Mouse (Mus musculus): ENCODE measurements around the gene Gys1. TPM values are rescaled to one million over a fixed set of nuclear protein-coding genes. Genes with fewer than 3 reads are reported as not detected.

Gene Gys1
- total RNA-seq, 2 experiments from 2014 or later, result 40.4 to 61.6 TPM

DNA sequence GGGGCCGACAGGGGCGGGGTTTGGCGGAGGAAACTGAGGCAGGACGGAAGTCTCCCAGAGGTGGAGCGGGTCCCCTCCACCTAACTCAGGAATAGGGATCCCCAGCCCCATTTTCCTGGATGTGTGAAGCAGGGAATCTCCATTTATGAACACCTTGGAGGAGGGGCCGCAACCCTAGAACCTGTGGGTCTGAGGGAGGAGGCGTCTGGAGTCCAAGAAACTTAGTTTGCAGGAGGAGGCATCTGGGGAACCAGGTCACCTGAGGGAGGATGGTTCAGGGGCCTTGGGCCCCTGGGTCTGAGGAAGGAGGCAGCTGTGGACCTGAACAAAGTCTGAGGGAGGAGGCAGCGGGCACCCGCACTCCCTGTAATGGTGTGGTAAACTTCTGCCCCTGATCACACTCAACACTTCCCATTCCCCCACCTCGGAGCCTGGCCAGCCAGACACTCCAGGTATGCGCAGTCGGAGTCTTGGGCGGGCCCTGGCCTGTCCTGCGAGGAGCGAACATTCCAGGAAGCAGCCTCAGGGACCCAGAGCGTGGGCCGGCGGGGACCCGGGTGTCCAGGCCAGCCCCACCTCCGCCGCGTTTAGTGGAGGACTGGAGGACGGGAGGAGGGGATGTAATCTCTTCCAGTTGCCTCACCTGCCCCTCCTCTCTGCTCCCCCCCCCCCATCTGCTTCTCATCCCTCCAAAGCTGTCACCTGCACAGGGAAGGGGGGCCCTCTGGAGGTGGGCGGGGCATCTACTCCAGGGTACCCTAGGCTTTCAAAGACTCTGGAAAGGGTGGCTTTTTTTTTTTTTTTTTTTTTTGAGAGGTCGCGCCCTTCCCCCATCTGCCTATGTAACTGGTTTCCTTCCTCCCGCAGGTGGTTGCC is 20.5 kb upstream of the Gys1 start:
- no peak for DNase-seq (ENCODE audit: low spot score in 2 of 2)

DNA sequence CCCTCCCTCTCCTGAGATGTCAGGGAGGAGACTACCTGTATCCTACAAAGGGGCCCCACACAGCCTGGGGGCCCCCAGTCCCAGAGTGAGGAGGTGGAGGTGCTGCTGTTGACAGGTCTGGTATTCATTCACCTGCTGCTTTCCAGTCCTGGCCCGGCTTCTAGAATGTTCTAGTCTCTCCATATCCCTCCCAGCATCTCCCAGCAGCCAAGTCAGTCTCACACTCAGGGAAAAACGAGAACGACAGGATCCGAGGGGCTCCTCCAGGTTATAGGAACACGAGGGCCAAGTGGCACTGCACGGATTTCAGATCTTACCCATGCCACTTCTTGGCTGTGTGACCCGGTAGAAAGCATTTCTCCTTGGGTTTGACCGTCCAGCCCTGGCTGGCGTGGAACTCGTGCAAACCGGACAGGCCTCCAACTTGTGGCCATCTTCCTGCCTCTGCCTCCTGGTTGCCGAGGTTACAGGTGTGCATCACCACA is 19.9 kb upstream of the Gys1 start:
- DNase-seq (ENCODE audit: low spot score in 2 of 2), result no peak

GRCm38 (mm10) chr7:45415636-45416035 is 19.0 kb upstream of the Gys1 start:
- DNase-seq (ENCODE audit: low spot score in 2 of 2), result no peak

DNA sequence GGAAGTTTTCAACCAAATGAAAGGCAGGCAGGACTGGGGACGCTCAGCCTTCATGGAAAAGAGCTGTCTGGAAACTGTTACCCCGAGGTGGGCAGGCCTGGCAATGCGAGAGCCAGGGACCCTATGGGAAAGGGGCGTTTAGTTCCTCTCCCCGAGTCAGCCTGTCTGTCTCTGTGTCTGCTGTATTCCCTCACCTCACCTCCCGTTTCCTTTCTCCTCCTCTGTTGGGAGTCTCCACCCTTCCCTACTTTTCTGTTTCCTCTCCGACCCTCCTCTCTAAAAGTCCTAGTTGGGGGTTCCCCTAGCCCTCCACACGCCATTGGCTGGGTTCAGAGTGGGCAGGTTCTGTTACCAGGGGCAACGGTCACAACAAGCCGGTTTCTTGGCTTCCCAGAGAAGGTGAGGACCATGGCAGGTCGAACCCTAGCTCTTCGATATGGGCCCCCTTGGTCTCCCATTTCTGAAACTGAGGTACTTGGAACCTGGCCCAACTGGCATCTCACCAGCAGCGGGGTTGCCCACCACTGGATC is 16.6 kb upstream of the Gys1 start:
- DNase-seq (ENCODE audit: low spot score in 2 of 2), result no peak

GRCm38 (mm10) chr7:45419859-45420614 is 14.6 kb upstream of the Gys1 start:
- no peak for DNase-seq (ENCODE audit: low spot score in 2 of 2)

GRCm38 (mm10) chr7:45420615-45420919 is 14.1 kb upstream of the Gys1 start, which contains the start of gene Lhb:
Gene Lhb (plus strand): TSS chr7:45420820.
- DNase-seq (ENCODE audit: low spot score in 2 of 2), result no peak

GRCm38 (mm10) chr7:45421194-45421593 is 13.4 kb upstream of the Gys1 start:
- no peak for DNase-seq (ENCODE audit: low spot score in 2 of 2)

DNA sequence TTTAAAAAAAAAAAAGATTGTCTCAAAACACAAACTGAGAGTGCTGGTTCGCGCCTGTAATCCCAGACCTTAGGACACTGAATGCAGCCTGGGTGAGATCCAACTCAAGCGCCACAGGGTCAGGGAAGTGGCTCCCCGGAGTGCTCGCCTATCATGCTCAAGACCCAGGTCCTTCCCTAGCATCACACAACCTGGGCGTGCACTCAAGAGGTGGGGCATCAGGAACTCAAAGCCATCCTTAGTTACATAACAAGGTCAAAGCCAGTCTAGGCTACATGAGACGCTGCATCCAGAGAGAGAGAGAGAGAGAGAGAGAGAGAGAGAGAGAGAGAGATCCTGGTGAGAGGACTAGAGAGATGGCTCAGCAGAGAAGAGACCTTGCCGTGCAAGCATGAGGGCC is 8.1 kb upstream of the Gys1 start:
- no peak for DNase-seq (ENCODE audit: low spot score in 2 of 2)

DNA sequence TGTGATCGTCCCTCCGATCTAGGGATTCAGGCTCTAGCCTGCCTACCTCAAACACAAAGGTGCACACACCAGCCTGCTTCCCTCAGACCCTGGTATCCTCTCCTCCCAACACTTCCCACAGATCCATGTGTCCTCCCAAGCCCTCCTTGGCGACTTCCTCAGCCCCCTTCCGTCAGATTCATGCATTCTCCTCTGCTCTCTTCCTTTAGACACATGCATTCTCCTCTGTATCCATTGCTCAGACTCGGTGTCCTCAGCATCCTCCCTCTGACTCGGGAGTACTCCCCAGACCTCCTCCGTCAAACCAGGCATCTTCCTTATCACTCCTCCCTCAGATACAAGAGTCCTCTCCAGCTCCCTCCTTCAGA is 825 bp upstream of the Gys1 start:
- DNase-seq (ENCODE audit: low spot score in 2 of 2), result no peak

- no peak for DNase-seq (ENCODE audit: low spot score in 2 of 2)
Measured at GRCm38 (mm10) chr7:45435038-45435437, 394 bp downstream of the Gys1 start.

GRCm38 (mm10) chr7:45436444-45436843 is 1.8 kb downstream of the Gys1 start:
- no peak for DNase-seq (ENCODE audit: low spot score in 2 of 2)

DNA sequence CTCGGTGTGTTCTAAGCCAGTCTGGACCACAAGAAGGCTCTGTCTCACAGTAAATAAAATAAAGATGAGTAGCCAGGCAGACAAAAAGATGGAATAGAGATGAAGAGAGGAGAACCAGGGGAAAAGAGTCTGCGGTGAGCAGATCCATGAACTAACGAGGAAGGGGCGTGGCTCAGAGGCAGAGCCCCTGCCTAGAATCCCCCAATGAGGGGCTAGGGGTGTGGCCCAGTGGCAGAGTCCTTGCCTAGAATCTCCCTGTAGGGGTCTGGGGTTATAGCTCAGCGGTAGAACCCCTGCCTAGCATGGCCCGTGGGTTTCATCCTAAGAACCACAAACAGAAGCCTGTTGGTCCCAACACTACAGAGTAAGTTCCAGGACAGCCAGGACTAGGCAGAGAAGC is 2.4 kb downstream of the Gys1 start:
- no peak for DNase-seq (ENCODE audit: low spot score in 2 of 2)

- DNase-seq (ENCODE audit: low spot score in 2 of 2), result no peak
Measured at GRCm38 (mm10) chr7:45437521-45438276, 3.1 kb downstream of the Gys1 start, which contains the start of gene Ruvbl2. Gene Ruvbl2 (minus strand): TSS chr7:45438096.

GRCm38 (mm10) chr7:45443526-45444420 is 9.1 kb downstream of the Gys1 start:
- DNase-seq (ENCODE audit: low spot score in 2 of 2), result no peak

DNA sequence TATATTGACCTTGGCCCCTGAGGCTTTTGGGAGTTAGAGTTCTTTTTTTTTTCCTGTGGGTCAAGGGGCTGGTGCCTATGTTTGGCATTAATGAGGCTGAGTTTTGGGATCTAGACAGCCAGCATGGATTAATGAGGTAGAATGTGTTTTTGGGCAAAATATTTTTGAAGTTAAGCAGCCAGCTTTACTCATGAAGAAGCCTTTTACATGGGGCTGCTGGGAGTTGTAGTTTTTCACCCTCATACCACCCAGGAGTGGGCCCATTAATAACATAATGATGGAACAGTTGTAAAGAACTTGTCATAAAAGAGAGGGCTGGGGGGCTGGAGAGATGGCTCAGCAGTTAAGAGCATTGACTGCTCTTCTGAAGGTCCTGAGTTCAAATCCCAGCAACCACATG is 11.9 kb downstream of the Gys1 start:
- no peak for DNase-seq (ENCODE audit: low spot score in 2 of 2)

GRCm38 (mm10) chr7:45447325-45447990 is 12.8 kb downstream of the Gys1 start:
- no peak for DNase-seq (ENCODE audit: low spot score in 2 of 2)

DNA sequence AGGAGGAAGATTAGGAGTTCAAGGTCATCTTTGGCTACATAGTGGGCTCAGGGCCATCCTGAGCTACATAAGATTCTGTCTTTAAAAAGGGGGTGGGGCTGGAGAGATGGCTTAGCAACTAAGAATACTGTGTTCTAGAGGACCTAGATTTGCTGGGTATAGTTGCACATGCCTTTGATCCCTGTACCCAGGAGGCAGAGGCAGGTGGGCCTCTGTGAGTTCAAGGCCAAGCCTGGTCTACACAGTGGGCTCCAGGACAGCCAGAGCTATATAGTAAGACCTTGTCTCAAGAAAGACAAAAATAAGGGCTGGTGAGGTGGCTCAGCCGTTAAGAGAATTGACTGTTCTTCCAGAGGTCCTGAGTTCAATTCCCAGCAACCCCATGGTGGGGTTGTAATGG is 15.3 kb downstream of the Gys1 start:
- DNase-seq (ENCODE audit: low spot score in 2 of 2), result no peak

DNA sequence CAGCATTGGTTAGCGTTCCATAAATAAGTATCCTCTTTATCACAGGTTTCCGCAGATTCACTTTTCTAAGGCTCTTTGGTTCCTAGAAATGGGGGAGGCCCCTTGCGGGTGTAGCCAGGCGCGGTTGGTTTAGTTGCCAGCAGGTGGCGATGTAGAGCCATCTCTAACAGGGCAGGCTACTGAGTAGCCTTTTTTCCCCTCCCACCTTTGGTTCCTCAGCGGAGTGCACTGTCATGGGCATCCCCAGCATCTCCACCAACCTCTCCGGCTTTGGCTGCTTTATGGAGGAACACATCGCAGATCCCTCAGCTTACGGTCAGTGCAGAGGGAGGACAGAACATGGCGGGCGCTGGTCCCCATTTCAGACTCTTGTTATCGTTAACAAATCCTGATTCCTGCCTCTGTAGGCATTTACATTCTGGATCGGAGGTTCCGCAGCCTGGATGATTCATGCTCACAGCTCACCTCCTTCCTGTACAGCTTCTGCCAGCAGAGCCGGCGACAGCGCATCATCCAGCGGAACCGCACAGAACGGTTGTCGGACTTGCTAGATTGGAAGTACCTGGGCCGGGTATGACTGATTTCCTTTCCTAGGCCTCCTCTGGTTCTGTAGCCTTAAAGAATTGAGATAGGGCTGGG is 16.8 kb downstream of the Gys1 start:
- peak; percentile 83 to 86 for DNase-seq (ENCODE audit: low spot score in 2 of 2)

DNA sequence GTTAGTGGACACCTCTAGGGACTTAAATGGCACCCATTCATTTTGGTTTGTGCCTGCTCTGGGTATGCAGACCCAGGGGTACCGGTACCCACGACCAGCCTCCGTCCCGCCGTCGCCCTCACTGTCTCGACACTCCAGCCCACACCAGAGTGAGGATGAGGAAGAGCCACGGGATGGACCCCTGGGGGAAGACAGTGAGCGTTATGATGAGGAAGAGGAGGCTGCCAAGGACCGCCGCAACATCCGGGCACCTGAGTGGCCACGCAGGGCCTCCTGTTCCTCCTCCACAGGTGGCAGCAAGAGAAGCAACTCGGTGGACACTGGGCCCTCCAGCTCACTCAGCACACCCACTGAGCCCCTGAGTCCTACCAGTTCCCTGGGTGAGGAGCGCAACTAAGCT is 20.3 kb downstream of the Gys1 start:
- DNase-seq (ENCODE audit: low spot score in 2 of 2), result no peak

Measured in adrenal gland, adult 18-20 months (tissue).